Mouse (Mus musculus): ENCODE measurements at regions not wholly inside any gene's neighbourhood (a gene's known extent, or its start where the extent isn't known, plus 50 kb on each side); places are given as distances from the start of the nearest gene placed in this dataset.

DNA sequence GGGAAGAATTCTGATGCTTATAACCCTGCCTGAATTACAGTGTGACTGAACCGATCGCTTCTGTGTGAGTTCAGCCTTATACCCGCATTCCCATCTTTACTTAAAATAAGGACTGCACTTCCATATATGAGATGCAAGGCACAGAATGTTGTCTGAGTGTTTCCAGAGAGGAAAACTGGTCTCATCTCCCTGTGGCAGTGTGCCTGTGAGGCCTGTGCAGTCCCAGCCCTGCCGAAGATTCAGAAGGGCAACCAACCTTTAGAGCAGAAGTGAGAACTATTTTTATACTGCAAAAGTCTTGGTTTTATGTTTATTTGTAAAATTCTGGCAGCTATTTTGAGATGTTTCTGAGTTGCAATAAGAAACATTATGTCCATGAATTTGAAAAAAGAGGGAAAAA is 432.5 kb downstream of the Rnf144a start:
- no peak overlapping the region for H3K4me3 ChIP-seq (ENCODE audit: low read depth, low read length)
- H3K27me3 ChIP-seq (ENCODE audit: control insufficient read depth, insufficient read depth, low read depth, low read length), result no peaks in the 10 kb centered on the region
- 73% methylated on average over 4 of the region's 4 CpGs for WGBS (ENCODE audit: insufficient replicate concordance)
- no peak for ATAC-seq (ENCODE audit: low read depth)
- H3K4me2 ChIP-seq (ENCODE audit: low read depth, low read length), result no peak overlapping the region
- no peak overlapping the region for H3K9ac ChIP-seq (ENCODE audit: low read depth, low read length)
- H3K9me3 ChIP-seq (replicated peaks; ENCODE audit: control insufficient read depth, low read length), result no peaks in the 10 kb centered on the region
- no peak overlapping the region for H3K27ac ChIP-seq (ENCODE audit: low read length)
- H3K36me3 ChIP-seq (ENCODE audit: control insufficient read depth, insufficient read depth), result no peaks in the 10 kb centered on the region
- H3K4me1 ChIP-seq (ENCODE audit: control insufficient read depth, low read depth, low read length), result no peaks in the 10 kb centered on the region

DNA sequence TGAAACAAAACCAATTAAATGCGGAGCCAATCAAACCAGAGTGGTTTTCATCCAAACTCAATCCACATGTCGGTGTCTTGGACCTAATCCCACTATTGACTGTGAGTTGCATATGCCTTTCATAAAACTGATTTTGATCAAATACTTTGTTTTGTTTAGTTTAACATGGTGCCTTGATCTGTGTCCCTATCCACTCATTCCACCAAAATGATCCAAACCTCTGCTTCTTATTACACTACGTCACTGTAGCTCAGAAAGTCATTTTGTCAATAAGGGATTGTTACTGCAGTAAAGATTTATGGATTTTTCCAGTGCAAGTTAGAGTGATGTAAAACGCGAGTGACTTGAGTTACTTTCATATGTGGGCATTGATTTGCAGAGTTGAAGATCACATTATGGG is 436.7 kb downstream of the Rnf144a start:
- Histone ChIP-seq H3K4me2 (ENCODE audit: low read depth, low read length) (no peak overlapping the region), H3K9me3 (replicated peaks; ENCODE audit: control insufficient read depth, low read length) (no peaks in the 10 kb centered on the region), H3K9ac (ENCODE audit: low read depth, low read length) (no peak overlapping the region), H3K4me1 (ENCODE audit: control insufficient read depth, low read depth, low read length) (no peaks in the 10 kb centered on the region), H3K36me3 (ENCODE audit: control insufficient read depth, insufficient read depth) (no peaks in the 10 kb centered on the region), H3K27ac (ENCODE audit: low read length) (no peak overlapping the region), H3K27me3 (ENCODE audit: control insufficient read depth, insufficient read depth, low read depth, low read length) (no peaks in the 10 kb centered on the region), H3K4me3 (ENCODE audit: low read depth, low read length) (no peak overlapping the region)
- 69% methylated on average over 5 of the region's 5 CpGs for WGBS (ENCODE audit: insufficient replicate concordance)
- ATAC-seq (ENCODE audit: low read depth), result no peak

DNA sequence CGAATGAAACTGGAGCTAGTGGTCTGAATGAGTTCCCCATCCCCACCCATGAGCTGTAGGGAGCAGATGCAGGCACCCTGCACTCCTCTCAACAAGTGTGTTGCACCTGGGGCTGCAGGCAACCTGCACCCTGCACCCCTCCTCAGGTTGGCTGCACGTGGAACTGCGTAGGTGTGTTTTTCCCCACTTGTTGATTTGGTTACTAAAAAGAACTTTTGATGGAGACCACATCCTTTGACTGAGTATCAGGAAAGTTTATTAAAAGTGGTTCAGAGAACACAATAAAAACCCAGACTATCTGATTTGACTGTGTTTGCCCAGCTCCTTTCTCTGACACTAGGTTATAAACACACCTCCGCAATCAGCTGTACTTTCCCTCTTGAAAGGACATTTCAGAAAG is 456.5 kb downstream of the Rnf144a start:
- H3K36me3 ChIP-seq (ENCODE audit: control insufficient read depth, insufficient read depth), result no peaks in the 10 kb centered on the region
- WGBS (ENCODE audit: insufficient replicate concordance), result 57% methylated on average over 4 of the region's 4 CpGs
- H3K4me3 ChIP-seq (ENCODE audit: low read depth, low read length), result no peak overlapping the region
- H3K27ac ChIP-seq (ENCODE audit: low read length), result no peak overlapping the region
- H3K4me2 ChIP-seq (ENCODE audit: low read depth, low read length), result no peak overlapping the region
- no peak overlapping the region for H3K9ac ChIP-seq (ENCODE audit: low read depth, low read length)
- H3K9me3 ChIP-seq (replicated peaks; ENCODE audit: control insufficient read depth, low read length), result no peaks in the 10 kb centered on the region
- no peak for ATAC-seq (ENCODE audit: low read depth)
- no peaks in the 10 kb centered on the region for H3K27me3 ChIP-seq (ENCODE audit: control insufficient read depth, insufficient read depth, low read depth, low read length)
- no peaks in the 10 kb centered on the region for H3K4me1 ChIP-seq (ENCODE audit: control insufficient read depth, low read depth, low read length)

DNA sequence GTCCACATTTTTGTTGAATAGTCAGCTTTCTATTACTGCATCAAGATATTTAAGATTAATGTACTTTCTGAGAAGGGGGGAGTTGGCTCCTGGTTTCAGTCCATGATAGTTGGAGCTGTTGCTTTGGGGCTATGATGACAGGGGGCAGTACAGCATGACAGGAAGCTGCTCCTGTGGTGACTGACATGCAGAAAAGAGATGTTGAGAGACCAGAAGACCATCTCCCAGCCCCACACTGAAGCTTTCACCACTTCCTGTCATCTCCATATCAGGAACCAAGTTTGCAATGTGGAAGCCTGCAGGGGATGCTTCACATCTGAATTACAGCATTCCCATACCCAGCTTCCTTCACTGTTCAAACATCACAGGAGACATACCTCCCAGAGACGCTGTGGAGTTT is 457.5 kb downstream of the Rnf144a start:
- no peak overlapping the region for H3K4me3 ChIP-seq (ENCODE audit: low read depth, low read length)
- no peak overlapping the region for H3K4me2 ChIP-seq (ENCODE audit: low read depth, low read length)
- H3K9ac ChIP-seq (ENCODE audit: low read depth, low read length), result no peak overlapping the region
- no peak for ATAC-seq (ENCODE audit: low read depth)
- no peaks in the 10 kb centered on the region for H3K9me3 ChIP-seq (replicated peaks; ENCODE audit: control insufficient read depth, low read length)
- no peak overlapping the region for H3K27ac ChIP-seq (ENCODE audit: low read length)
- H3K27me3 ChIP-seq (ENCODE audit: control insufficient read depth, insufficient read depth, low read depth, low read length), result no peaks in the 10 kb centered on the region
- 72% methylated on average over 1 of the region's 1 CpGs for WGBS (ENCODE audit: insufficient replicate concordance)
- no peaks in the 10 kb centered on the region for H3K36me3 ChIP-seq (ENCODE audit: control insufficient read depth, insufficient read depth)
- H3K4me1 ChIP-seq (ENCODE audit: control insufficient read depth, low read depth, low read length), result no peaks in the 10 kb centered on the region

DNA sequence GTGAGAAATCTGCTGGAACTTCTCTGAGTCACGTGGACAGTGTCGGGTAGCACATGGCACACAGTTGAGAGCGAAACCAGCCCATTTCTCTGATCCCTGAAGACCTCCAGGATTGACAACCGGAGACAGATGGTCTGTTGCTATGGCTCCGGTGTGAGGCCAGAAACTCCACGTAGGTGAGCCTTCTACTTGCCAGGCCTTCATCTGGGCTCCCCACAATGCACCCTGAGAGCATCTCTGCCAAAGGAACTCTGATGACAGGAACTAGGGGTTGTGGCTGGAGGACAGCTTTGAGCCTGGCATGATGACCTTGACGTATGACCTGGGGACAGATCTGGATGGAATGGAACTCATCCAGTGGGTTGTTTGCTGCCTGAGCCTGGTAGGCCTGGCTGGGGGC is 467.9 kb downstream of the Rnf144a start:
- no peak overlapping the region for H3K4me2 ChIP-seq (ENCODE audit: low read depth, low read length)
- WGBS (ENCODE audit: insufficient replicate concordance), result 59% methylated on average over 7 of the region's 7 CpGs
- H3K9me3 ChIP-seq (replicated peaks; ENCODE audit: control insufficient read depth, low read length), result no peaks in the 10 kb centered on the region
- no peak overlapping the region for H3K9ac ChIP-seq (ENCODE audit: low read depth, low read length)
- H3K27me3 ChIP-seq (ENCODE audit: control insufficient read depth, insufficient read depth, low read depth, low read length), result no peaks in the 10 kb centered on the region
- H3K4me1 ChIP-seq (ENCODE audit: control insufficient read depth, low read depth, low read length), result no peaks in the 10 kb centered on the region
- no peak overlapping the region for H3K27ac ChIP-seq (ENCODE audit: low read length)
- no peaks in the 10 kb centered on the region for H3K36me3 ChIP-seq (ENCODE audit: control insufficient read depth, insufficient read depth)
- no peak overlapping the region for H3K4me3 ChIP-seq (ENCODE audit: low read depth, low read length)
- no peak for ATAC-seq (ENCODE audit: low read depth)

DNA sequence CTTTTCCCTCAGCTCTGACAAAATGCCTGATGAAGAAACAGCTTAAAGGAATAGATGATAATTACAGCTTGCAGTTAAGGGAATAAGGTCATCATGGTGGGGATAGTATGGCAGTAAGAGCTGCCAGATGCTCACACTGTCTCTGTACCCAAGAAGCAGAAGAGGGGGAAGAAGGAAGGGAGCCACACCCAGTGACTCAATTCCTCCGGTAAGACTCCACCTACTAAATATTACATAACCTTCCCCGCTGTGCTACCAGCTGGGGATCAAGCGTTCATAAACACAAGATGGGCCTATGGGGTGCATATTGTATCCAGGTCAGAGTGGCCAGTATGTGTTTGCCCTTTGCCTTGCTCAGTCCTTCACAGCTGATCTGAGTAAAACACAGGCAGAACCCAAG is 468.9 kb downstream of the Rnf144a start:
- Histone ChIP-seq H3K9me3 (replicated peaks; ENCODE audit: control insufficient read depth, low read length) (no peaks in the 10 kb centered on the region), H3K4me1 (ENCODE audit: control insufficient read depth, low read depth, low read length) (no peaks in the 10 kb centered on the region), H3K4me2 (ENCODE audit: low read depth, low read length) (no peak overlapping the region), H3K27me3 (ENCODE audit: control insufficient read depth, insufficient read depth, low read depth, low read length) (no peaks in the 10 kb centered on the region), H3K27ac (ENCODE audit: low read length) (no peak overlapping the region), H3K9ac (ENCODE audit: low read depth, low read length) (no peak overlapping the region), H3K36me3 (ENCODE audit: control insufficient read depth, insufficient read depth) (no peaks in the 10 kb centered on the region), H3K4me3 (ENCODE audit: low read depth, low read length) (no peak overlapping the region)
- WGBS (ENCODE audit: insufficient replicate concordance), result 61% methylated on average over 3 of the region's 3 CpGs
- no peak for ATAC-seq (ENCODE audit: low read depth)

DNA sequence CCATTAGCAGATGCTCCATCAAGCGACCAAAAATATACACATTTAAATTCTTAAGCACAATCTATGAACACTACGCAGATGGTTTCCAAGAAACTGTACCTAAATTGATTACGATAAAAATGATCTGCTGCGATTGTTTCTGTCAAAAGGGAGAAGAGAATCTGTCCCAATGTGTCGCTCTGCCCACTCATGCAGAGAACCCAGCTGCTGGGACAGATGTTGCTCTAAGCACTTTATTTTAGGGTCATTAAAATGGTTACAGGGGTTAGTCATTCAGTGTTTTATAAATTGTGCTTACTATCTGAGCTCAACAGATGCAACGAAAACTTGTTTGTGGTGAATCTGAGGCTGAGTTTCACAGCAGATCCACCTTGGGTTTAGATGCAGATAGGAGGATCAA is 476.2 kb downstream of the Rnf144a start:
- 69% methylated on average over 6 of the region's 6 CpGs for WGBS (ENCODE audit: insufficient replicate concordance)
- Histone ChIP-seq H3K27me3 (ENCODE audit: control insufficient read depth, insufficient read depth, low read depth, low read length) (no peaks in the 10 kb centered on the region), H3K36me3 (ENCODE audit: control insufficient read depth, insufficient read depth) (no peaks in the 10 kb centered on the region), H3K9me3 (replicated peaks; ENCODE audit: control insufficient read depth, low read length) (no peaks in the 10 kb centered on the region), H3K27ac (ENCODE audit: low read length) (no peak overlapping the region), H3K9ac (ENCODE audit: low read depth, low read length) (no peak overlapping the region), H3K4me2 (ENCODE audit: low read depth, low read length) (no peak overlapping the region), H3K4me1 (ENCODE audit: control insufficient read depth, low read depth, low read length) (no peaks in the 10 kb centered on the region), H3K4me3 (ENCODE audit: low read depth, low read length) (no peak overlapping the region)
- no peak for ATAC-seq (ENCODE audit: low read depth)

DNA sequence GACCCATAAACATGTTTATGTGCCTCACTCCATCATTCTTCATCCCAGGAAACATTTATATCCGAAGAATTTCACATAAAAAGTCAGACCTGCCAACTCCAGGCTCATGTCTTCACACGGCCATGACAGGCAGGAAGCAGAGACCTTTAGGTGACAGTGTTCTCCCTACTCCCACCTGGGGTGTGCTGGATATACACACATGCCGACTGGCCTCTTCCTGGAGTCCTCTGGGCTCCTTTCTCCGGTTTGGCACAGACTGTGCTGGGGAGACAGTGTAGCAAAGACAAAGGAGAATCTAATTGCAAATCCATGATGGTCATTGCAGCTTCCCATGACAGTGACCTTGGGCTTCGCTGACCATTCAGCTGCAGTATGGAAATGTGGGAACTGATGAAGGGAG is 480.1 kb downstream of the Rnf144a start:
- H3K27me3 ChIP-seq (ENCODE audit: control insufficient read depth, insufficient read depth, low read depth, low read length), result no peaks in the 10 kb centered on the region
- H3K4me3 ChIP-seq (ENCODE audit: low read depth, low read length), result no peak overlapping the region
- H3K4me2 ChIP-seq (ENCODE audit: low read depth, low read length), result no peak overlapping the region
- no peaks in the 10 kb centered on the region for H3K9me3 ChIP-seq (replicated peaks; ENCODE audit: control insufficient read depth, low read length)
- ATAC-seq (ENCODE audit: low read depth), result no peak
- 58% methylated on average over 5 of the region's 5 CpGs for WGBS (ENCODE audit: insufficient replicate concordance)
- no peak overlapping the region for H3K9ac ChIP-seq (ENCODE audit: low read depth, low read length)
- H3K27ac ChIP-seq (ENCODE audit: low read length), result no peak overlapping the region
- H3K4me1 ChIP-seq (ENCODE audit: control insufficient read depth, low read depth, low read length), result no peaks in the 10 kb centered on the region
- H3K36me3 ChIP-seq (ENCODE audit: control insufficient read depth, insufficient read depth), result no peaks in the 10 kb centered on the region

DNA sequence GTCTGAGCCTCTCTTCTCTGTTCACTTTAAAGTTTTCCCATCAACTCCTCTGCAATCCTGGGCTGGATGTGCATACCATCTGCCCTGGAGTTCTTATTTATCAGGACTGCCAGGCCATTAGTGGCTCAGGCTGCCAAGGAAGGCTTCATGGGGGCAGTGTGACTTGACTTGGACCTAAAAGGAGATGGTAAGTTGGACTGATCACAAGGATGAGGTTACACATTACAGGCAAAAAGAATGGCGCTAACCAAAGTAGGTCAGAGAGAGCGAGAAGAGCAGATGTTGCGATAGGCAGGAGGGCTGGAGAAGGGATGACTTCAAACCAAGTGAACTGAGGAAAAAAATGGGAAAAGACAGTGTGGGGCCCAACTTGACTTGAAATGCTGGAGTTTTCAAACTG is 480.5 kb downstream of the Rnf144a start:
- Histone ChIP-seq H3K9me3 (replicated peaks; ENCODE audit: control insufficient read depth, low read length) (no peaks in the 10 kb centered on the region), H3K36me3 (ENCODE audit: control insufficient read depth, insufficient read depth) (no peaks in the 10 kb centered on the region), H3K9ac (ENCODE audit: low read depth, low read length) (no peak overlapping the region), H3K4me2 (ENCODE audit: low read depth, low read length) (no peak overlapping the region), H3K4me3 (ENCODE audit: low read depth, low read length) (no peak overlapping the region), H3K27ac (ENCODE audit: low read length) (no peak overlapping the region), H3K4me1 (ENCODE audit: control insufficient read depth, low read depth, low read length) (no peaks in the 10 kb centered on the region), H3K27me3 (ENCODE audit: control insufficient read depth, insufficient read depth, low read depth, low read length) (no peaks in the 10 kb centered on the region)
- no peak for ATAC-seq (ENCODE audit: low read depth)
- WGBS (ENCODE audit: insufficient replicate concordance), result 68% methylated on average over 3 of the region's 3 CpGs

DNA sequence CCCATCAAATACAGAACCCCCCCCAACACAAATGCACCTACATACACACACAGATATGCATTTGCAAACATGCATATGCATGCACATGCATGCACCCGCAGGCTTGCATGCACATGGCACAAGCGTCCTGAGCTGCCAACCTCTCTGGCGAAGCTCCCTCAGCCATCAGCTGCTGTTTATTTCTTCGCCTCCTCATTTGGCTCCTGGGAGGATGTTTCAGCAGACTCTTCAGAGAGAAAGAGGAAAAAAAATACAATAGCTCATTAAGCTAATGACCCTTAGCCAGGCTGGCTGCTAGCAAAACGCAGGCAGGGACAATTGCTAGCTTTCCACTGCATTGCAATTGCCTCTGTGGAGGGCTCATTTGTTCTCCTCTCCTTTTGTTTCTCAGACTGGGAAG is 488.7 kb downstream of the Rnf144a start:
- Histone ChIP-seq H3K4me3 (ENCODE audit: low read depth, low read length) (no peak overlapping the region), H3K9ac (ENCODE audit: low read depth, low read length) (no peak overlapping the region), H3K36me3 (ENCODE audit: control insufficient read depth, insufficient read depth) (no peaks in the 10 kb centered on the region), H3K4me1 (ENCODE audit: control insufficient read depth, low read depth, low read length) (no peaks in the 10 kb centered on the region), H3K9me3 (replicated peaks; ENCODE audit: control insufficient read depth, low read length) (no peaks in the 10 kb centered on the region), H3K4me2 (ENCODE audit: low read depth, low read length) (no peak overlapping the region), H3K27ac (ENCODE audit: low read length) (no peak overlapping the region), H3K27me3 (ENCODE audit: control insufficient read depth, insufficient read depth, low read depth, low read length) (no peaks in the 10 kb centered on the region)
- WGBS (ENCODE audit: insufficient replicate concordance), result 36% methylated on average over 5 of the region's 5 CpGs
- ATAC-seq (ENCODE audit: low read depth), result no peak
